Mouse (Mus musculus): ENCODE measurements around the gene Sertad1.

DNA sequence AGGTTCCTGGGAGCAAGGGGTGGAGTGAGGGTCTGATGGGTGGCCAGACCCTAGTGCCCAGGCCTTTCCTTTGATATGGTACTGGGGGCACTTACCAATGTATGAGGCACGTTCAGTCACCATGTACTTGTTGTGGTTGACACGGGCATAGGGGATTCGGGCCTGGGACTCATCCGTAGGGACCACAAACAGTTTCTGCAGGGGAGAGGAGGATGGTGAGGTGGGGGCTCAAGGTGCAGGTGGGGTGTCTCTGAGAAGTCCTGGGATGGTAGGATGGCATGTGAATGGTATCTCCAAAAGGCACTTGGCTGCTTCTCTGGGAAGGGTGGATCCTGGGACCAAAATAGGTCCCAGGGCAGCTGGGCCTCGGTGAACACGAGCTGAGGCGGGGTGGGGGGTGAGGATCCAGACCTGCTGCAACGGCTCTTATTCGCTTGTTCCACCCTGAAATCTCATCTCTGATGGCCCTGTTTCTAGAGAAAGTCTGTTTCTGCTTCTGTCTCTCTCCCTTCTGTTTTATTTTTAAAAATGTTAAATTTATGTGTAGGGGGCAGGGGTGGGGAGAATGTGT, 45.9 kb downstream of the Sertad1 start:
- no peak for TF ChIP-seq CTCF (IDR thresholded peaks at IDR 0.05; ENCODE audit: low read depth)
- no peak for TF ChIP-seq EP300 (IDR thresholded peaks at IDR 0.05; ENCODE audit: low read depth)

Data from heart, postnatal 0 days (tissue).